Mouse (Mus musculus) monocyte, adult 5-6 weeks (primary cell): ENCODE measurements at regions not wholly inside any gene's neighbourhood (a gene's known extent, or its start where the extent isn't known, plus 50 kb on each side); places are given as distances from the start of the nearest gene placed in this dataset.
A peak's percentile ranks its signal among the peaks of the same experiment; 100 is the strongest.

Experiments
- ATAC-seq: fragments of 153-309, 156-312 bp; replicated peaks from 2 replicates; pipeline ENCODE4 v1.8.0; 2017; ENCODE audit warnings: mild to moderate bottlenecking; ENCODE audit not compliant: low TSS enrichment, insufficient number of reproducible peaks, severe bottlenecking, poor library complexity, low FRiP score

GRCm38 (mm10) chr6:145310601-145311000, 60.6 kb upstream of the Kras start:
- ATAC-seq: no peak

GRCm38 (mm10) chr6:145309025-145309424, 59.0 kb upstream of the Kras start:
- no peak for ATAC-seq

GRCm38 (mm10) chr6:145307237-145307636, 57.2 kb upstream of the Kras start:
- peak; percentile 70 for ATAC-seq

- ATAC-seq: peak; percentile 72
Measured at GRCm38 (mm10) chr6:145306331-145307124, 56.5 kb upstream of the Kras start.

GRCm38 (mm10) chr6:145305669-145306068, 55.6 kb upstream of the Kras start:
- ATAC-seq: no peak

GRCm38 (mm10) chr6:145303641-145304070, 53.6 kb upstream of the Kras start:
- ATAC-seq: peak; percentile 48

GRCm38 (mm10) chr6:145302907-145303640, 53.0 kb upstream of the Kras start:
- peak; percentile 4; the same call in 1 of the 2 replicates for ATAC-seq

GRCm38 (mm10) chr6:145302105-145302504, 52.1 kb upstream of the Kras start:
- no peak for ATAC-seq

- no peak for ATAC-seq
Measured at GRCm38 (mm10) chr6:145300266-145300858, 50.3 kb upstream of the Kras start.
